Mouse (Mus musculus): ENCODE data around the gene Elk3. TPM values are rescaled to one million over a fixed set of nuclear protein-coding genes. Genes with fewer than 3 reads are reported as not detected.

Gene Elk3
- total RNA-seq, 1 experiment: 15.7 TPM

- DNase-seq (ENCODE audit: low read depth, low spot score): no peak
- Histone ChIP-seq H3K27ac (ENCODE audit: insufficient read depth, low read depth, low read length, poor library complexity, severe bottlenecking) (no peak overlapping the region), H3K36me3 (ENCODE audit: control insufficient read depth, insufficient read depth, low read length, poor library complexity, severe bottlenecking) (no peaks in the 10 kb centered on the region), H3K9me3 (ENCODE audit: control insufficient read depth, insufficient read depth, low read depth, low read length) (no peaks in the 10 kb centered on the region), H3K4me3 (ENCODE audit: insufficient read depth in 1 of 2, low read depth in 1 of 2, low read length in 2 of 2, poor library complexity in 1 of 2, severe bottlenecking in 1 of 2) (no peak overlapping the region), H3K4me1 (ENCODE audit: control insufficient read depth in 2 of 2, insufficient read depth in 2 of 2, low read length in 2 of 2, poor library complexity in 1 of 2) (no peaks in the 10 kb centered on the region), H3K9ac (ENCODE audit: insufficient read depth, low read depth, low read length, poor library complexity, severe bottlenecking) (no peak overlapping the region)
- TF ChIP-seq HCFC1 (IDR thresholded peaks at IDR 0.05; ENCODE audit: borderline replicate concordance, insufficient read depth, low read length) (no peak), CHD2 (IDR thresholded peaks at IDR 0.05; ENCODE audit: low read depth, low read length) (no peak), MAFK (IDR thresholded peaks at IDR 0.05; ENCODE audit: insufficient read depth, low read depth, low read length) (no peak), ZC3H11A (IDR thresholded peaks at IDR 0.05; ENCODE audit: borderline replicate concordance, low read depth, low read length) (no peak), ZNF384 (IDR thresholded peaks at IDR 0.05; ENCODE audit: low read depth, low read length) (no peak)
- in situ Hi-C loops (cut with MboI; ENCODE audit: low sequenced_read_pairs in 2 of 2, unreplicated experiment in 2 of 2): no loop called here
These were observed 109.0 kb downstream of the Elk3 start for GRCm38 (mm10) chr10:93201846-93202458.

GRCm38 (mm10) chr10:93198958-93199357, 112.0 kb downstream of the Elk3 start:
- Histone ChIP-seq H3K9me3 (ENCODE audit: control insufficient read depth, insufficient read depth, low read depth, low read length) (no peaks in the 10 kb centered on the region), H3K27ac (ENCODE audit: insufficient read depth, low read depth, low read length, poor library complexity, severe bottlenecking) (no peak overlapping the region), H3K4me1 (ENCODE audit: control insufficient read depth in 2 of 2, insufficient read depth in 2 of 2, low read length in 2 of 2, poor library complexity in 1 of 2) (peaks cover 2 to 5% of the 10 kb centered on the region in 2 experiments; a peak in 2 of 4 replicates), H3K36me3 (ENCODE audit: control insufficient read depth, insufficient read depth, low read length, poor library complexity, severe bottlenecking) (no peaks in the 10 kb centered on the region), H3K9ac (ENCODE audit: insufficient read depth, low read depth, low read length, poor library complexity, severe bottlenecking) (no peak overlapping the region), H3K4me3 (ENCODE audit: insufficient read depth in 1 of 2, low read depth in 1 of 2, low read length in 2 of 2, poor library complexity in 1 of 2, severe bottlenecking in 1 of 2) (no peak overlapping the region)
- DNase-seq (ENCODE audit: low read depth, low spot score): no peak
- TF ChIP-seq CHD2 (IDR thresholded peaks at IDR 0.05; ENCODE audit: low read depth, low read length): no peak
- no peak for TF ChIP-seq MAFK (IDR thresholded peaks at IDR 0.05; ENCODE audit: insufficient read depth, low read depth, low read length)
- TF ChIP-seq ZC3H11A (IDR thresholded peaks at IDR 0.05; ENCODE audit: borderline replicate concordance, low read depth, low read length): no peak
- TF ChIP-seq HCFC1 (IDR thresholded peaks at IDR 0.05; ENCODE audit: borderline replicate concordance, insufficient read depth, low read length): no peak
- in situ Hi-C loops (cut with MboI; ENCODE audit: low sequenced_read_pairs in 2 of 2, unreplicated experiment in 2 of 2): no loop called here

Other genes starting within 250 kb of the Elk3 start
- gene Cfap54, start 229.5 kb downstream of the Elk3 start, total RNA-seq (2012; rRNA removed): 0.31 and 0.53 TPM in 2 replicates
- 26.5 and 28.0 TPM in 2 replicates for gene Cdk17, start 150.3 kb downstream of the Elk3 start, total RNA-seq (2012; rRNA removed)
- gene Lta4h, start 142.3 kb upstream of the Elk3 start, total RNA-seq (2012; rRNA removed): 54.5 and 72.4 TPM in 2 replicates
- gene Hal, start 177.6 kb upstream of the Elk3 start, total RNA-seq (2012; rRNA removed): 2.2 and 5.7 TPM in 2 replicates
- 0.16 and 0.40 TPM in 2 replicates for gene Amdhd1, start 228.9 kb upstream of the Elk3 start, total RNA-seq (2012; rRNA removed)
- gene Ccdc38, start 229.5 kb upstream of the Elk3 start, total RNA-seq (2012; rRNA removed): 0.85 and 2.6 TPM in 2 replicates